Mouse (Mus musculus): Measurements from ENCODE around the gene Slc26a10. TPM values are rescaled to one million over a fixed set of nuclear protein-coding genes. Genes with fewer than 3 reads are reported as not detected.

Gene Slc26a10
- polyA plus RNA-seq (2017; shearing (Covaris generic)) = 1 to 10 TPM; 2.6 to 2.8 TPM

DNA sequence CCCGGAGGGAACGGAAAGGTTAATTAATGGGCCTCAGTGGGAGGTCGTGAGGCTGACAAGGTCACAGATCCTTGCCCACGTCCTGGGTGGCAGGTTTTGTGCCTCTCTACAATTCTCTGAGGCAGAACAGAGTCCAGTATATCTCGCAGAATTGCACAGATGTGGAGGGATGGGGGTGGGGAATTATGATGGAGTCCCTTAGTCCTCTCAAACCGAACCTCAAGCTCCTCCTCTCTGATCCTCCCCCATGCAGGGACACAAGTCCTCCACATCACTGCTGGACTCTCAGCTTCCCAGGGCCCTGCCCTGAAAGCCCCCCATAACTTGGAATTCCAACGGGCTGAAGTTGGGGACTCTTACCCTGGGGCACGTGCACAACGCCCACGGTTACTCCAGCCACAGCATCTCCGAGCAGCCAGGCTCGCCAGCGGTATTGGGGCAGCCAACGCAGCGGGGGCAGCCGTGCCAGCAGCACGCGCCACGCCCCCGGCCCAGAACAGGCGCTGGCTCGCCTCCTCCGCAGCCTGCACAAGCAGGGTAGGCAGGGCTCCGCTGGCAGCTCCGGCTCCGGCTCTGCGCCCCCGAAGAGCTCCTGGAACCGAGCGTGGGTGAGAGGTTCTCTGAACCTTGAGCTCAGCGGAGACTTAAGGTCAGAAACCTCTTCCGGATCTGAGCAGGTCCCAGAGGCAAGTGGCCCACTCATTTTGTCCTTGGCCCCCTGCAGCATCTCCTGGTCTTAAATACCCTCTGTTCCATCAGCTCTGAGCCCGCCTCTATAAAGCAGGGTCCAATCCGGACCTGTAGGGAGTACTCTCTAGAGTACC is at the start of gene Slc26a10:
TSS of gene Slc26a10 (minus strand) at position 775 of the 824 bp plus-strand sequence.
- peak; percentile 11 for ATAC-seq

DNA sequence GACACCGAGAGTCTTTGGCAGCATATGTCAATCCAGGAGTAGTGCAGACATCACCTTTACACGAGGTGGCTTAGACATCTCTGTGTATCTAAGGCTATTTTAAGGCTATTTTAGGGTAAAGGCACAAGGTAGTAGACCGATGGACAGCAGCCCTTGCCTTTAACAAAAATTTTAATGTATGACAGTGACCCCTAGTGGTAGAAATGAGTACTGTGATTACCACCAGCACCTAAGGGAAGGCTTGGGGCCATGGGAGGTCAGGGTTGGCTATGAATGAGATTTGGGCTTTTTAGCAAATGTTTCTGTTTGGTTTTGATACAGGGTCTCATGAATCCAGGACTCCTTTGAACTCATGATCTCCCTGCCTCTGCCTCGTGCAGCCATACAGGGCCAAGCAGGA is 48.5 kb upstream of the Slc26a10 start:
- peak; percentile 38 for ATAC-seq

DNA sequence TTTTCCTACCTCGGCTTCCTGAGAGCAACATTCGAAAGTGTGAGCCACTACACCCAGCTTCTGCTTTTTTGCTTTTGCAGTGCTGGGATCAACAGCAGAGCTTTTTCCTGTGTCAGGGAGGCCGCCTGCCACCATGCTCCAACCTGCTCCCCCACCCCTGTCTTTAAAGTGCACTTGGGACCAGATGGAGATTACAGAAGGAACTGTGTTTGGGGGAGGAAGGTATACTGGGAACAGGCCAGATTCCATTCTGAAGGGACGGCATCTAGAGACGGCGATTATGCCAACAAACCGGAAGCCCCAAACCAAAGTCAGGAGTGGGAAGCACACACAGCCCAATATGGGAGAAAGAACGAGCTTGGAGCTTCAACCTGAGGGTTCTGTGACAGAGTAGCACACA is 46.7 kb upstream of the Slc26a10 start:
- no peak for ATAC-seq

DNA sequence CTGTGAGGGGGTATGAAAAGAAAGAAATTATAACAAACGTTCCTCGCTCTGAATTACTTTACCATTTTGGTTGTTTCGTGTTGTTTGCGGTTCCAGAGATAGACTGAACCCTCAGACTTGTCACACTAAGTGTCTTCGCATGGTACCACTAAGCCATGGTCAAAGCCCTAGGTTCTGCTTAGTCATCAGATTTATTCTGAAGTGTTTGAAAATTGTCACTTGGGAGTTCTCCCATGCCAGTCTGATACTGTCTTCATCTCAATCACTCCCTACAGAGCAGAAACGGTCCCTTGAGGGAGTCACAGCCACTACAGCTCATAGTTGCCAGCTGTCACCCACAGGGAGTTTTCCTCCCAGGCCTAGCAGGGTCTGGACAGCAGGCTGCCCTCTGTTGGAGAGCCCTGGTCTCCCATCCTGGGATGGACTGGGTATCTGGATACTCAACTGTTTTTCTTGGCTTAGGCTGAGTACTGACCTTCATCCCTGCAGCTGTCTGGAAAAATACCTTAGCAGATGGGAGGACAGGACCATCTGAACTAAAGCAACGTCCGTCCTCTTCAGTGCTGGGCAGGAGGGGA is 46.0 kb upstream of the Slc26a10 start:
- ATAC-seq = no peak

DNA sequence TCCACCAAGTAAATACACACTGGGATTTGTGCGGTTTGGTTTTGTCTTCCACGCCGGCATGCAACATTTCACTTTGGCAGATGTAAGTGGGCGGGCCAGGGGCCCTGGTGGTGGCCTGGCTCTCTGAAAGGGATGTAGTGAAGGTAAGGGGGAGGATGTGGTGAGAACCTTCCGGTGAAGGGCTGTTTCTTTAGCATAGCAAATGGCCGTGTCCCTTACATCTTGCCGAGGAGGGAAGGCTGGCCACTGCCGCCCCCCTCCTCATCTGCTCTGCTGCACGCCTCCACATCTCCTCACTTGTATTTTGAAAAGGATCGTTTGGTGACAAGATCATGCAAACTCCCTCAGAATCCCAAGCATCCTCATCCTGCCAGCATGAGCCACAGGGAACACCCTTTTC is 45.3 kb upstream of the Slc26a10 start:
- peak; percentile 97 for ATAC-seq

DNA sequence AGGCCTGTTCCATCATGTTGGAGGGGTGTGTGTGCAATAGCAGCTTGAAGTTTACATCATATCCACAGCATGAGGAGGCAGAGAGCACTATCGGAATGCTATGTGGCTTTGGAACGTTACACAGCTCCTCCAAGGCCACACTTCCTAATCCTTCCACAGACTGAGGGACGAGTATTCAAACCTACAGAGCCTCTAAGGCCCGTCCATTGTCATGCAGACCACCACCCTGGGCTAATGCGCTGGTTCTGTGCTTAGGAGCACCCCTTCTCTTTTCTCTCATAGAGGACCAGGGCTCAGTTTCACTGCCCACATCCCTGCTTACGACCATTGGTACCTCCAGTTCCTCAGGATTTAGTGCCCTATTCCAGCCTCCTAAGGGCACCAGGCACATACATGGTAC is 44.8 kb upstream of the Slc26a10 start:
- ATAC-seq = no peak

DNA sequence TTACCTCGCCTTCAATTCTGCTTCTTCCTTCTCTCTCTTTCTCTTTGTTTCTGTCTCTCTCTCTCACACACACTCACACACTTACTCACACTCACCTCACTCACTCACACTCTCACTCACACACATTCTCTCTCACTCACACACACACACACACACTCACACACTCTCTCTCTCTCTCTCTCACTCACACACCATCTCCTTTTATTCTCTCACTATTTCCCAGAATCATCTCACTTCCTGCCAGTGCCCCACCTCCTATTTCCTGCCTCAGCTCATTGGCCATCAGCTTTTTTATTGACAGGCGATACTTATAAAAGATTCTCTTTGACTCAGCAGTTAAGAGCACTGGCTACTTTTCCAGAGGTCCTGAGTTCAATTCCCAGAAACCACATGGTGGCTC is 37.9 kb upstream of the Slc26a10 start:
- peak; percentile 75 for ATAC-seq

DNA sequence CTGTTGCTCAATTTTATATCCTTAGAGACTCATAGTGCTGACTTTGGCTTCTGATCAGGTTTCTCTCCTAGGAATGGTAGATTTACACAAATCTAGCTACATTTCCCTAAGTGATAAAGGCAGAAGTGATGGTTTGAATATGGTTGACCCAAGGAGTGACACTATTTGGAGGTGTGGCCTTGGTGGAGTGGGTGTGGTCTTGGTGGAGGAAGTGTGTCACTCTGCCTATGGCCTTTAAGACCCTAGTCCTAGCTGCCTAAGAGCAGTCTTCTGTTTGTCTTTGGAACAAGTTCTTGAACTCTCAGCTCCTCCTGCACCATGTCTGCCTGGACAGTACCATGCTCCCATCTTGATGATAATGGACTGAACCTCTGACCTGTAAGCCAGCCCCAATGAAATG is 36.7 kb upstream of the Slc26a10 start:
- ATAC-seq = no peak

DNA sequence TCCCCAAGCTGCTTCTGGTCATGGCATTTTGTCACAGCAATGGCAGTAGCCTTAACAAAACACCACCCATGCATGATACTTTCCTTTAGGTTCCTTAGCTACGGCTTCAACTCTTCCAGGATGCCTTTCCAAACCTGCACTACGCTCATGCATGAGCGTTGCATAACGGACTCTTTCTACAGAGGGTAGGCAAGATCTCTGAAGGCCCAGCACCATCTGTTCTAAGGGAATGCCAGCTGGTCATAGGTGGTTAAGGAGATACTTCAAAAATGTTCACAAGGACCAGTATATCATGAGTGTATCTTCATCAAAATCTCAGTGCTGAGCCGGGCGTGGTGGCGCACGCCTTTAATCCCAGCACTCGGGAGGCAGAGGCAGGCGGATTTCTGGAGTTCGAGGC is 36.0 kb upstream of the Slc26a10 start:
- no peak for ATAC-seq

DNA sequence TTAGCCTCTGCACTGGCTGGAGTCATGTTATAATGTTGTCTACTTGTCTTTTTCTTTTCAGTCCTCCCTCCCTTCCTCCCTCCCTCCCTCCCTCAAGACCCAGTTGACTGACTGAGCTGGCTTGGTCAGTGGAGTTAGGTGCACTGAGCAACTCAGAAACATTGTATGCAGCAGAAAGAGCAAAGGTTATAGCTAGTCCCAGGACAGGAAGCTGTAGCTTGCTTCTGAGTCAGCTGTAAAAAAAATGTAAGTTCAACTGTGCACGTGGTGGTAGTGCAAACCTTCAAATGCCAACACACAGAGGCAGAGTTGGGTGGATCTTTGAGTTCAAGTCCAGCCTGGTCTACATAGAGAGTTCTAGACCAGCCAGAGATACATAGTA is 34.0 kb upstream of the Slc26a10 start:
- no peak for ATAC-seq

DNA sequence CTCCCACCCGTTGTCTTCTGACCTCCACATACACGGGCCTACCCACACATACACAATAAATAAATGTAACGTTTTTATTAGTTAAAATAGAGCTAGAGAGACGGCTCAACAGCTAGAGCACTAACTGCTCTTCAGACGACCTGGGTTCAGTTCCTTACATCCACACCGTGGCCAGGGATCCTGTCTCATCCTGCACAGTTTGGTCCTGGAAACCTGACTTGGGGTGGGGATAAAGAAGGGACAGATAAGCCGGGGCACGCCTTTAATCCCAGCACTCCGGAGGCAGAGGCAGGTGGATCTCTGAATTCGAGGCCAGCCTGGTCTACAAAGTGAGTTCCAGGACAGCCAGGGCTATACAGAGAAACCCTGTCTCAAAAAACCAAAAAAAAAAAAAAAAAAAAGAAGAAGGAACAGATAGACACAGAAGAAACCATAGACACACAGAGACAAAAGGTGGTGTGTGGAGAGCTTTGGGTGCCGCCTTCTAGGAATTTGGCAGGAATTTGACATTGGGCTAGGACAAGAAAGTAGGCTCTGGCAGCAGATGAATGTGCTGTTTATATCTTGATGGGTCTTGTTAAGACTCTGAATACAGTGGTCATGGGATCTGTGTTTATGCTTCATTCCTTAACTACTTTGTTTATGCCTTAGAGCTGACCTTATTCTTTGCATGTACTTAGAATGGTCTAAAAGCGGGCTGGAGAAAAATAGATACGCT is 33.4 kb upstream of the Slc26a10 start:
- no peak for ATAC-seq

DNA sequence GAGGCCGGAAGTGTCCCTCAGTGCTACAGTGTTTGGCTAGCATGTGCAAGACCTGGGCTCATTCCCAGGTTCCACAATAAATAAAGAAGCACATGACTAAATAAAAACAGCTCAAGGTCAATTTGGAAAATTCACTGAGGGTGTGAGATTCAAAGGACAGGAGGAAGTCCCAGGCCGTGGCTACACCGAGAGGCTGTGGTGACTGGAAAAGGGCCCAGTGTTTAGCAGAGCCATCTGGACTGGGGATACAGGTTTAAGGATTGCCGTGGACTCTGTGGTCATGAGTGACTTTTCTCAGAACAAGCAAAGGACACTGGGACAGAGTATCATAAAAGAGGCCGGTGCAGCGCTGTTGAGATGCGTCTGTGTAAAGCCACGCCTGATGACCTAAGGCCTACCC is 32.8 kb upstream of the Slc26a10 start:
- no peak for ATAC-seq

DNA sequence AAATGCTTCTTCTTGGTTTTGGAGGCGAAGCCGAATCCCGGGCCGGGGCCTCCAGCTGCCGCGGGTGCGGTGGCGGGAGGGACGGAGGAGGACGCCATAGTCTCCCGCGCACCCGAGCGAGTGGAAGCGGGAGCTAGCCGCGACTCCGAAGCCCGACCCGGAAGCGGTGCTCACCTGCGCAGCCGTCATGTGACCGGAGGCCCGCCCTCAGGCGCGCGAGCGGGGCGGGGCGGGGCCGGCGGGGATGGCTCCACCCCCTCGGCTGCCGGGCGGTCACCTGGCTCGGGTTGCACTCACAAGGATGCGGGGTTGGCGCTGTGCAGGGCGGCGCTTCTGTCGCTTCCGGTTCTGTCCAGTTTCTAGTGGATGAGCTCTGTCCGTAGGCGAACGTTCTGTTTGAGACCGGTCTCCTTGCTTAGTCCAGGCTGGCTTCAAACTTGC is 31.0 kb upstream of the Slc26a10 start, which contains the start of gene Pip4k2c:
TSS of gene Pip4k2c (minus strand) at position 172 of the 441 bp plus-strand sequence.
- ATAC-seq = peak; percentile 97

DNA sequence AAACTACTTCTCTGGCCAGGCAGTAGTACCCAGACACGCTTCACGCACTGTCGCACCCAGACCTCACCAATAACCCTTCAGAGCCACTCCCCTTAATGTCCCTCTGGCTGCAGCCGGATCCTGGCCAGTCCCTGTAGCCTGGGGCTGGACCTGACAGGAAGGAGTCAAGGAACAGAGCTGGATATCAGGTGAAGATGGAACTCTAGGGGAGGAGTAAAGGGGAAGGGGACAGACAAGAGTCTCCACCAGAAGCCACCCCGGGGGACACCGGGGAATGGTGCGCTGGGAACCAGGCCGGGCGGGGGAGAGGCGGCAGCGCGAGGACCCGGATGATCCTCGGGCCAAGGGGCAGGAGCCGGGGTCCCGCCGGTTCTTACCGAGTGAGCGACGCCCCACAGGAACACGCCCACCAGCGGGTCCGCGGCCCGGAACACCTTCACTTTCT is 30.5 kb upstream of the Slc26a10 start:
- ATAC-seq = peak; percentile 52

DNA sequence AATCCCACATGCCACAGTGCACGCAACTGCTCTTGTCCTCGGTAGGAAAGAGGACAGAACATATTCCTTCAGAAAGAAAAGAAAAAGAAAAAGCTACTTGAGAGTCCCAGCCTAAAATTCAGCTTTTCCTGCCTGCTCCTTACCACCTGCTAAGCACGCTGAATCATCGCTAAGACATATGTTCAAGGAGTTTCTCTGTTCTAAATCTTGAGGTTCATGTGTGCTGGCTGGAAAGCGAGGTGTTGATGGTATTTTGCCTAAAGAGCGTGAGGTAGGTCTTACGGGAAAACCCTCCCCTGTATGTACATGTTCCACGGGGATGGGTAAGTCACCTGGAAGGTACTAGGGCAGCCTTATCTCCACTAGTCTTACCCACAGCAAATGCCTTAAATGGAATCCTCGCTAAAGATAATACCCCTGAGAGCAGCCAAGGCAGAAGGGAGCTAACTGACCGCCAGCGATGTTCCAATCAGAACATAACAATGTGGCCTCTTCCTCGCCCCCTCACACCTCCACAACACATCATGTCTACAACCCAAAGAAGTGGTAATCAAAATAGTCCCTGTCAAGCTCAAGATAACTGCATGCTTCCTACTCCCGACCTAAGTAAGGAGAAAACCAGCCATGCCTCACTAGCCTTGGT is 29.6 kb upstream of the Slc26a10 start:
- ATAC-seq = no peak

DNA sequence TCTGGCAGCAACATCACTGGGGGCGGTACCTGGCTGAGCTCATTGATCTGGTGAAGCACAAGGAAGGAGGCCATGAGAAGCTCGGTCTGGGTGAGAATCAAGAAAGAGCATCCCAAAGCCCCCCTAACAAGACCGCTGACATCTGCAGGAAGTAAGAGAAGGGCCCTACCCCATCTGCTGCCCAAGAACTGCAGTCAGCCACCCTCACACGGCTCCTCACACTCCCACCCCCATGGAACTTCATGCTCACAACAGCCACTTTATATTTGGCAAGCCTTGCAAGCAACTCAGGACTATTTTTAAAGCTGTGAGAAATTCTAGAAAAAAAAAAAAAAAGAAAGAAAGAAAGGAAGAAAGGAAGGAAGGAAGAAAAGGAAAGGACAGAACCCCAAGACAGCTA is 28.5 kb upstream of the Slc26a10 start:
- ATAC-seq = no peak

DNA sequence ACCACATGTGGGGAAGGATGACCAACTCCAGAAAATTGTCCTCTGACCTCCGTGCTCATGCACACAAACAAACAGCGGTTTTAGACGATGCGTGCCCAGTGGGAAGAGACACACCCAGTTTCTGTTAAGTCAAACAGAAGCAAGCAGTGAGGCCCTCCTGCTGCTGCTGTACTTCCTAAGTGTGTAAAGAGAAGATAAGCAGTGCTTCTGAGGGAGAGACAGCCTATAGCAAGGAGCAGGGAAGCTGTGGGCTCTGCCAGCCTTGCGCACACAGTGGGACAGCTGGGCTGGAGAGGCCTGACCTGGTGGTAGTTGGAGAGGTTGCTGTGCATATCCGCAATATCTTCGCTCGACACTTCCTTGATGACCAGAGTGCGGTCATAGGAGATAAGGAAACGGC is 24.9 kb upstream of the Slc26a10 start:
- no peak for ATAC-seq

DNA sequence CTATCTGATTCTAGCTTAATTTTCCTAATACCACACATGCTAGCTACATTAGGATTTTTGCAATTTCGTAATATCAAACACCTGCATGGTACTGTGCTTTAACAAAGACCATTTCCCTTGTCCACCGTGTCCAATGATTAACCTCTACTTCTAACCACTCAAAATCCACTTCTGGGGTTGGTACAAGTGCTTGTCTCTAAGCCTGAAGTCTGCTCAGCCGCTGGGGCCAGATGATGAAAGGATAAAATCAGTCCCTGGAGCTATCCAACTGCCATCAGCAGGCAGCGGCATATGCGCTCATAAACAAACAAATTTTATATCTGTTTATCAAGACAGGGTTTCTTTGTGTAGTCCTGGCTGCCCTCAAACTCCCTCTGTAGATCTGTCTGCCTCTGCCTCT is 24.1 kb upstream of the Slc26a10 start:
- ATAC-seq = no peak

DNA sequence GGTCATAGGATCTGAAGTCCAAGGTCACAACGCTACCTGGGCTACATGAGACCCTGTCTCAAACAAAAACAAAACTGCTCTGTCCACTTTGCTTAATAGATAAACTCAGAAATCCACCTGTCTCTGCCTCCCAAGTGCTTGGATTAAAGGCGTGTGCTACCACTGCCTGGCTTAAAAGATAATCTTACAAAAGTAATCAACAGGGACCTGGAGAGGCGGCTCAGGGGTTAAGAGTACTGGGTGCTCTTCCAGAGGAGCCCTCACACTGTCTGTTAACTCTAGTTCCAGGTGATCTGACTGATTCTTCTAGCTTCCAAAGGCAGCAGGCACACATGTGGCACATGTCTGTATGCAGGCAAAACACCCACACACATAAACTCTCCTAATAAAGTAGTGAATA is 22.7 kb upstream of the Slc26a10 start:
- no peak for ATAC-seq

DNA sequence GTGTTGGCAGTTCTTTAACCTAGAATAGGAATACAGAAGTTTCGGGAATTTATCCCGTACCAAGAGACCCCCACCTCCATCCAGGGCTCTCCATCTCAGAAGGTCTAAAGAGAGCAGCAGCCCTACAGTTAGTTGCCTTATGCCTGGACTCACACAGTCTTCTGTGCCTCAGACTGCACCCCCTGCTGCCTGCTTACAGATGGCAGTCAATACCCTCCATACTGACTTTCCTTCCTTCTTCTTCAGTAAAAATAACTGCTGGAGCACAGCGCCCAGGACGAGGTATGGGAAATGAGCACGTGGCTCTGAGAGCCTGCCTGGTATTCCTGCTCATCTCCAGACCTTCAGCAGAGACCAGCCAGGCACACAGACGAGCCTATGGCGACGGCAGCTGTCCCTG is 19.8 kb upstream of the Slc26a10 start:
- no peak for ATAC-seq

DNA sequence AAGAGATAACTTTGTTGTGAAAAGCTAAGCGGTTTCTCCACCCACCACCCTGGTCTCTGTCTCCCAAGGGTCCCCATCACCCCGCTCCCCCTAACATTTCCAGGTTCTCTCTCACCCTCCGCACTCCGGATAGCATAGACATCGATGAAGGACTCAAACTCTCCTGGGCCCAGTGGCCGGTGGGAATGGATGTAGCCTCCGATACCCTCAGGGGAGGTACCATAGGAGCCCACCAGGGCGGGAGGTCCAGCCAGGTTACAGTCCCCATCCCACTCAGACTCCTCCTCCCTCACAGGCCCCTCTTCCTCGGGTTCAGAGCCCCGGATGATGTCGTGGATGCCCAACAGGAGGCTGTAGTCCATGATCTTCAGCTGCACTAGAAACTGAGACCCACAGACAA is 19.0 kb upstream of the Slc26a10 start:
- ATAC-seq = no peak

DNA sequence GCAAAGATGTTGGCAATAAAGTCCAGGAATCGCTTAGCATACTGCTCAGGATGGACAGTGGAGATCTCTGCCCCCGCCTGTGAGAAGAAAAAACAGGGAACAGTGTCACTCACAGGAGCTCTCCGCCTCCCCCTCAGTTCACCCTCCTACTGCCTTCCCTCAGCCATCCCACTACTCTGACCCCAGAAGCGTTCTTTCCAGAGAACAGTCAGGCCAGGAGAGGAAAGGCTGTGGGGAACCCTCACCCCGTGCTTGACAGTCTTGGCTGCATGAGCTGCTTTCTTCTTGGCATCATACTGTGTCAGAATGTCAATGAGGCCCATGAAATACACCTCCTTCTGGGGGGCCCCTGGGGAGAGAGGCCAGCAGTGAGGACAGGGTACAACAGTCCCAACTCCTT is 18.6 kb upstream of the Slc26a10 start:
- ATAC-seq = no peak

DNA sequence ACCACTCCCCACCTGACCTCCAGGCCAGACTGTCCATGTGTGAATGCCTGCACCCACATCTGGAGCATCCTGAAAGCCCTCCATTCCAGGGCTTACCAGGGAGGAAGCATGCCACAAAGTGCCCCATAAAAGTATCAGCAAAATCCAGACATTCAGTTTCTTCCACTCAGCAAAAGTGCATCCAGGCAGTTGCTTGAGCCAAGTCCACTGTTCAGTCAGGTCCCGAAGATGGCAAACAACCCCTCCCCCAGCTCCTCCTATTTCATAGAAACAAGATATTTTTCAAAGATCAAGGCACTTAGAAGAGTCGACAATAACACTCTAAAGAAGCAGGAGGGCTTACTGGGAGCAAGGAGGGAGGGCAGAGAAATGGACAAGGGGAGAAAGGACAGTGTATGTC is 18.0 kb upstream of the Slc26a10 start:
- no peak for ATAC-seq
